Mouse (Mus musculus): Measurements from ENCODE around the gene Zswim5.

The Zswim5 gene

GRCm38 (mm10) chr4:116910489-116911181 lies 33.5 kb downstream of the Zswim5 start:
- in situ Hi-C loops (cut with MboI; ENCODE audit: unreplicated experiment in 2 of 2), result no loop called here

GRCm38 (mm10) chr4:116911202-116911601 lies 34.0 kb downstream of the Zswim5 start:
- in situ Hi-C loops (cut with MboI; ENCODE audit: unreplicated experiment in 2 of 2), result no loop called here

- in situ Hi-C loops (cut with MboI; ENCODE audit: unreplicated experiment in 2 of 2), result no loop called here
Measured at GRCm38 (mm10) chr4:116913318-116913717, 36.1 kb downstream of the Zswim5 start.

GRCm38 (mm10) chr4:116928006-116928651 lies 51.0 kb downstream of the Zswim5 start:
- in situ Hi-C loops (cut with MboI; ENCODE audit: unreplicated experiment in 2 of 2), result no loop called here

GRCm38 (mm10) chr4:116939585-116939984 lies 62.4 kb downstream of the Zswim5 start:
- in situ Hi-C loops (cut with MboI; ENCODE audit: unreplicated experiment in 2 of 2), result no loop called here

- in situ Hi-C loops (cut with MboI; ENCODE audit: unreplicated experiment in 2 of 2), result no loop called here
Measured at GRCm38 (mm10) chr4:116942695-116943094, 65.5 kb downstream of the Zswim5 start.

GRCm38 (mm10) chr4:116944055-116944454 lies 66.9 kb downstream of the Zswim5 start:
- in situ Hi-C loops (cut with MboI; ENCODE audit: unreplicated experiment in 2 of 2), result no loop called here

- in situ Hi-C loops (cut with MboI; ENCODE audit: unreplicated experiment in 2 of 2), result no loop called here
Measured at GRCm38 (mm10) chr4:116951642-116952041, 74.5 kb downstream of the Zswim5 start.

GRCm38 (mm10) chr4:116954951-116955350 lies 77.8 kb downstream of the Zswim5 start:
- in situ Hi-C loops (cut with MboI; ENCODE audit: unreplicated experiment in 2 of 2), result no loop called here

- in situ Hi-C loops (cut with MboI; ENCODE audit: unreplicated experiment in 2 of 2), result loop anchor here in 1 of 2 experiments (25.0 kb wide), 1 partner anchor 839 kb away; no protein-coding TSS in a partner anchor
Measured at GRCm38 (mm10) chr4:116976503-116976902, 99.3 kb downstream of the Zswim5 start.

GRCm38 (mm10) chr4:116985681-116986080 lies 108.5 kb downstream of the Zswim5 start:
- in situ Hi-C loops (cut with MboI; ENCODE audit: unreplicated experiment in 2 of 2), result loop anchor here in 1 of 2 experiments (25.0 kb wide), 1 partner anchor 848 kb away; no protein-coding TSS in a partner anchor

GRCm38 (mm10) chr4:116986400-116987121 lies 109.4 kb downstream of the Zswim5 start:
- in situ Hi-C loops (cut with MboI; ENCODE audit: unreplicated experiment in 2 of 2), result loop anchor here in 1 of 2 experiments (25.0 kb wide), 1 partner anchor 849 kb away; no protein-coding TSS in a partner anchor

GRCm38 (mm10) chr4:116987122-116987456 lies 109.9 kb downstream of the Zswim5 start:
- in situ Hi-C loops (cut with MboI; ENCODE audit: unreplicated experiment in 2 of 2), result loop anchor here in 1 of 2 experiments (25.0 kb wide), 1 partner anchor 850 kb away; no protein-coding TSS in a partner anchor

- in situ Hi-C loops (cut with MboI; ENCODE audit: unreplicated experiment in 2 of 2), result loop anchor here (5.0 to 25.0 kb wide), 8 partner anchors 148 to 852 kb away; partner anchors contain the start of genes Ccdc163 (in 1 of the 2) and Mmachc (in 1 of the 2)
Measured at GRCm38 (mm10) chr4:116989731-116990130, 112.6 kb downstream of the Zswim5 start.

GRCm38 (mm10) chr4:116991366-116991765 lies 114.2 kb downstream of the Zswim5 start:
- in situ Hi-C loops (cut with MboI; ENCODE audit: unreplicated experiment in 2 of 2), result loop anchor here (5.0 to 25.0 kb wide), 8 partner anchors 146 to 854 kb away; partner anchors contain the start of genes Ccdc163 (in 1 of the 2) and Mmachc (in 1 of the 2)

- in situ Hi-C loops (cut with MboI; ENCODE audit: unreplicated experiment in 2 of 2), result loop anchor here (5.0 to 25.0 kb wide), 8 partner anchors 143 to 857 kb away; partner anchors contain the start of genes Ccdc163 (in 1 of the 2) and Mmachc (in 1 of the 2)
Measured at GRCm38 (mm10) chr4:116993672-116994621, 116.8 kb downstream of the Zswim5 start, which contains the start of gene Urod. Gene Urod (minus strand): TSS chr4:116994413.

GRCm38 (mm10) chr4:116995131-116995797 lies 118.1 kb downstream of the Zswim5 start, which contains the start of gene Hectd3:
Gene Hectd3 (plus strand): TSS chr4:116995317.
- in situ Hi-C loops (cut with MboI; ENCODE audit: unreplicated experiment in 2 of 2), result loop anchor here (5.0 to 25.0 kb wide), 5 partner anchors 147 to 858 kb away; partner anchors contain the start of genes Ccdc163 (in 1 of the 2) and Mmachc (in 1 of the 2)

GRCm38 (mm10) chr4:116995798-116996135 lies 118.6 kb downstream of the Zswim5 start:
- in situ Hi-C loops (cut with MboI; ENCODE audit: unreplicated experiment in 2 of 2), result loop anchor here (5.0 to 25.0 kb wide), 5 partner anchors 147 to 858 kb away; partner anchors contain the start of genes Ccdc163 (in 1 of the 2) and Mmachc (in 1 of the 2)

All from v-Abl transformed pro-B cells (cell line).